Mouse (Mus musculus) CH12.LX (cell line): ENCODE measurements at regions not wholly inside any gene's neighbourhood (a gene's known extent, or its start where the extent isn't known, plus 50 kb on each side); places are given as distances from the start of the nearest gene placed in this dataset.

Experiments
- E2F4 ChIP-seq: IDR thresholded peaks from 2 replicates; pipeline ENCODE4 v1.6.1; 2011; ENCODE audit warnings: low read depth, low read length, improper control_type of control experiment; ENCODE audit not compliant: insufficient replicate concordance
- MXI1 ChIP-seq: IDR thresholded peaks from 2 replicates; pipeline ENCODE4 v1.6.1; 2011; ENCODE audit warnings: mild to moderate bottlenecking, low read depth, low read length, improper control_type of control experiment
- RCOR1 ChIP-seq: conservative IDR thresholded peaks from 2 replicates; pipeline ENCODE4 v1.6.1; 2012; ENCODE audit warnings: low read depth, mild to moderate bottlenecking, inconsistent platforms, low read length, improper control_type of control experiment

DNA sequence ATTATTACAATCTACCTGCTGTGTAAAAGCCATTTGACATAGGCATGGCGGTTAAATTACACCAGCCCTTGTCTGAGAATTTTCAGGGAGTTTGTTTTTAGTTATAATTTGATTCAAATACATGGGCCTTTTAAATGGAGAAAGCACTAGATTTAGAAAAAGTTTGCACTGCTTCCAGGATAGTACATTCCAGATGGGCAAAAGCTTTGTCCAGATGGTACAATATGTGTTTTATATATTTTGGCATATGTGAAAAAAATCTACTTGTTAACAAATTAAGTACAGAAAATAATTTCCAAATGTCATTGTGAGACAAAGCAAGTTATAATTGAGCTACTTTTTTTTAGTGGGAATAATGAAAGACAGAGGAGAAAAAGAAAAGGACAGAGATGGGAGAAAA is 961.2 kb upstream of the Celf2 start:
- no peak for TF ChIP-seq MXI1
- TF ChIP-seq RCOR1, result no peak
- TF ChIP-seq E2F4, result no peak
